Mouse (Mus musculus): ENCODE results near the gene Hadhb.
A peak's percentile ranks its signal among the peaks of the same experiment; 100 is the strongest.
"Not testable (repeated sequence)": the region's sequence is repeated elsewhere in the genome, so short reads cannot be mapped to it uniquely, and the experiment has no call there.

The Hadhb gene

DNA sequence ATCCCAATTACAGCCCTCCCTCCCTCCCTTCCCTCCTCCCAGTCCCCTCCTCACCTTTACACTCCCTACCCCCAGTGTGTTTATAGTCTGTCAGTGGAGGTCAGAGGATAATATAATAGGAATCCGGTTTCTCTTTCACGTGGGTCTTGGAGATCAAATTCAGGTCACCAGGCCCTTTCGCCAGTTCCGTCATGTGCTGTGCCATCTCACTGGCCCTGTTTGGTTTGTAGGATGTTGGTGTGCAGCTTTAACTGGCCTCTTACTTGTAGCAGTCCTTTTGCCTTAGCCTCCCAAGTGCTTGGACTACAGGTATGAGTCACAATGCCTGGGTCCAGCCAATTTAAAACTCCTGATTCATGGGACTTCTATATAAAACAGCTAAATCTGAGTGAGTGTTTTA is 20.8 kb downstream of the Hadhb start:
- no peak for DNase-seq (ENCODE audit: low spot score)

DNA sequence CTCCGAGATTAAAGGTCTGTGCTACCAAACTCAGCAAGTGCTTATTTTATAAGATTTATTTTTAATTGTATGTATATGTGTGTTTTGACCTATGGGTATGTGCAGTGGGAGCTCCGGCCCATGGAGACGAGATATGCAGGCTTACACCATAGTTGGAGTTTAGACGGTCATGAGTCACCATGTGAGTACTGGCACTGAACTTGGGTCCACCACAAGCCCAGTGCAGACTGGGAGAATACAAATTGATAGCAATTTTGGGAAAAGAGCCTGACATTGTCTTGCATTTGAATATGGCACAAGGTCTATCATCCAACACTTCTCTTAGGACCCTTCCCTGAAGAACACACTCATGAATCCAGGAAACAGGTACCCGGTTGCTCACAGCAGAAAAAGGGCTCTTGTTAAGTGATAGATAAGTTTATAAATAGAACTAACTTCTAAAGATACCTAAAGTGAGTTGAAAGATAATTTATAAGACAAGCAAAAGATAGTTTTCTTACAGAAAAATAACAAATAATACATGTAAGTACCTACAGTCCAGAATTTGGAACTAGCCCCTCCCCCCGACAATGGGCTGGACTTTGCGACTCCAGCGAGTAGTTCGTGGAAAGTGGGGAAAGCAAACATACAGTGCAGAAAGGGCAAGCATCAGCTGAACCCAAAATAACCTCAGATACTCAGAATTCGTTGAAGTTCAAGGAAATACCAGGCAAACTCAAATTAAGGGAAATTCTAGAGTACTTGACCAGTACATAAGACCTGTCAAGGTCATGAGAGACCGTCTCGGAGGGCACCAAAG is 32.8 kb downstream of the Hadhb start:
- no peak for DNase-seq (ENCODE audit: low spot score)

DNA sequence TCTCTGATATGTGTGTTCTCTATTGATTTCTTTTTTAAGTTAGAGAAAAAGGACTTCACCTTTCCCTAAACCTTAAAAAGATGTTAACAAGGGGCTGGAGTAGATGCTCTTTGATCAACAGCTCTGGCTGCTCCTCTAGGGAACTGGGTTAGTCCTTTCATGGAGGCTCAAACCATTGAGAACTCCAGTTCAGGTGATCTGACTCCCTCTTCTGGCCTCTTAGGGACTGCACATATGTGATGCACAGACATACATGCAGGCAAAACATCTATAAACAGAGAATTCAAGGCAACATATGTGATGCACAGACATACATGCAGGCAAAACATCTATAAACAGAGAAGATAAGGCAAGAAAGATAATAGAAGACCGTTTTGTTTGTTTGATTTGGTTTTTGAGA is 37.4 kb downstream of the Hadhb start:
- DNase-seq (ENCODE audit: low spot score) = no peak

DNA sequence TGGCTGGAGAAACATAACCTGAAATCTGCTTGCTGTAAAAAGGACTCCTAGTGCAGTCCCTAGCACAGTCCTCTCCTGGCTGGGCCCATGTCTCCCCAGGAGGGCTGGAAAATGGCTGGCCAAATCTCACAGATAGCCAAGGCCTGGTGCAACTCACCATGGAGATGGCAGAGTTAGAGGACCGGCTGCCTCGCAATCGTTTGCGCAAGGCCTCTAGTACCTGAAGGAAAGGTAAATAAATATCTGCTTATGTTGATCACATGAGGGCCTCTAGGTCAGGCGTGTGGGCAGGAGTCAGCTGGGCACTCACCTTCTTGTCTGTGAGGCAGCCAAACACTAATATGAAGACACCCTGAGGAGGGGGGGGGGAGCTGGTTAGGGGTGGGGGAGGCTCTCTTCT is 40.3 kb downstream of the Hadhb start:
- no peak for DNase-seq (ENCODE audit: low spot score)

DNA sequence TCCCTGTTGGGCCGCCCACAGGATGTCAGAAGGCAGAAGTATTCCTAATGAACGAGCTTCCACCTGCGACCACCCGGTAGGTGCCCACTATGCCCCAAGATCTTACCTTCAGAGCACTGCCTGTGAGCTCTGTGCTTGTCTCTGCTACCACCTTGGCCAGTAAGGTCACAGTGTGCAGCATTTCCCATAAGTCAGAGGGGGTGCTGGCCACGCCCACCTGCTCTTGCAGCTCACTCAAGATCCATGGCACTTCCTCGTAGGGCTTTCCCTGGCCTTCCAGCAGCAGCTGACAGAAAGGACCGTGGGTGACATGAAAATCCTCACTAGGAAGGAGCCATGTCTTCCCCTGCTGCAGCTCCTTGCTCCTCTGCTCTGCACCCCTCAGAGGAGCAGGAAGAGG is 43.2 kb downstream of the Hadhb start:
- DNase-seq (ENCODE audit: low spot score) = no peak

DNA sequence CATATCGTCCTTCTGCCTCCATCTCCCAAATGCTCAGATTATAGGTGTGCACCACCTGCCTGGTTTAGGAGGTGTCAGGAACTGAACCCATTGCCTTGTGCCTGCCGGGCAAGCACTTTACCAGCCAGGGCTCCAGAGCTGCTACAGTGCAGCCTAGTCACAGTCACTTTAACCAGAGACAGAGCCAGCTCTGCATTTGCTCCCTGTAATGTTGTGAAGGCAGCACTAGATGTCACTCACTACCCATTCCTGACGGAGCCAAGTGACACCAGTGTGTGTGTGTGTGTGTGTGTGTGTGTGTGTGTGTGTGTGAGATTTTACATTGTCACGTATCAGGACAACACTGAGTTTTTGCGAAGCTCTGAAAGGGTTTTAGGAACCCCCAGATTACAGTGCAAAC is 46.5 kb downstream of the Hadhb start:
- no peak for DNase-seq (ENCODE audit: low spot score)

DNA sequence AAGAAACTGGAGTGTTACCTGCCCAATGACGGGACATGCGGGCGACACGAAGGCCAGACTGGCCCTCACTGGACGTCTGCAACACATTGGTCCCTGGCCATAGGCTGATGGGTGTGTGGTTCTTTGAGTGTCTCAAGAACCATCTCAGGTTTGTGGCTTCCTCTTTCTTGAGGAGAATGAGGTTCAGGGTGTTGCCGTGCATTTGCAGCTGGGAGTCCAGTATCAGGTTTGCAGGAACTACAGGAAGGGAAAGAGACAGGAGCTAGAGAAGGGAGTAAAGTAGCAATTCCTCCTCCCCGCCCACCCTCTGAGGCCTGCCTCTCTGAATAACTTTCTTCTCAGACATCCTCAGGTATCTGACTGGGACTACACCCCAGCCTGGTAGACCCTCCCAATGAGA is 47.2 kb downstream of the Hadhb start:
- no peak for DNase-seq (ENCODE audit: low spot score)

DNA sequence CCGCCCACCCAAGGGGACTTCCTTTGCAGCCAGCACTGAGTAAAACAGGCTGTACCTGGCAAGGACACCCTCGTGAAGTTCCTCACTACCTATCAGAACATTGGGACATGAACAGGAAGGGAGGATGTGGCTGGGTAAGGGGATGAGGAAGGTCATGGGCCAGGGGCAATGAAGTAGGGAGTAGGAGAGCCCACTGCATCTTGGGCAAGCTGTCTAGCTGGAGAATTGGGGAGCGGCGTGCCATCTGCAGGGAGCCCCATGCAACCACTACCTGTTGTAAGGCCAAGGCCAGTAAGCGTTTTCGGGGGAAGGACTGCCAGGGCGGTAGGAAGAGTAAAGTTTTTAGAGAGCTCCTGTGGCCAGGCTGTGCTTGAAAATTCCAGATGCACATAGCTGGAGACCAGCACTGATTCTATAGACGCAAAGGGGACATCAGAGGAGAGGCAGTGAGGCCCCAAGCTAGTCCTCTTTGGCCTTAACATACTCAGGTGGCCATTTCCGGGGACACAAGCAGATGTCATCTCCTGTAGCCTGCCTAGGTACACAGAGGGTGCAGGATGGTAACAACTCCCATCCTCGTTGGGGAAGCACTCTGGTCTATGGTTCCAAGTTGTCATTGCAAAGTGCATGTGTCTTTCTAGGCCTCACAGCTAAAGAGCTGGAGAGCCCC is 48.3 kb downstream of the Hadhb start:
- no peak for DNase-seq (ENCODE audit: low spot score)

DNA sequence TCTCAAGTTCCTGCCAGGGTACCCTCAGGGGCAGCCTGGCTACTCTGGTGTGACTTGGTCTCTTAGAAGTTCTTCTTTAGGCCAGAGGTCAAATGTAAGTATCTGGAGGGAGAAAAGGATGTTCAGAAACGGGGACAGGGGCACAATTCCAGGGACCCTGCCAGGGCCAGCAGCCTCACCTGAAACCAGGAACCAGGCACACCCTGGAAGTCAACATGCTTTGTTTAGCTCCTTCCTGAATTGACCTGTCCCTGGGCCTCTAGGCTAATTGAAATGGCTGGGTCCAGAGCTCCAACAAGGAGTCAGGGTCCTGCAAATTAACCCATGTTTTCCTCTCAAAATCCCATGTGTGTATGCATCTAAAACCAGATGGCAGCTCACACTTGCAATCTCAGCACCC is 49.4 kb downstream of the Hadhb start:
- no peak for DNase-seq (ENCODE audit: low spot score)

DNA sequence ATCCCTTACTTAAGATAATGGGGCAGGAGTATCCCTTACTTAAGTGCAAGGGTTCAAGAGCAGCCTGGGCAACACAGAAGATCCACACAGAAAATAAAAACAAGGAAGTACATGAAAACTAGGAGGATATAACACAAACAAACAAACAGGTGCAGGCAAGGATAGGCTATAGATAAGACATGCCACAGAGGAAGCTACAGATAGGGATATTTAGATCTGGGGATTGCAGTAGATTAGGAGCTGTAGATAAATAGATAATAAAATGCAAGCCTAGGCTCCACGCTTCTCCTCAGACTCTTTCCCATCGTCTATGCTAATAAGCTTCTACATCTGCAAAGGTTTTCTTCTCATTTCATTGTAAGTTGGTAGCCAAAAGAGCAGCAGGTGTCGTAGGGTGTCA is 50.0 kb downstream of the Hadhb start:
- DNase-seq (ENCODE audit: low spot score) = no peak

DNA sequence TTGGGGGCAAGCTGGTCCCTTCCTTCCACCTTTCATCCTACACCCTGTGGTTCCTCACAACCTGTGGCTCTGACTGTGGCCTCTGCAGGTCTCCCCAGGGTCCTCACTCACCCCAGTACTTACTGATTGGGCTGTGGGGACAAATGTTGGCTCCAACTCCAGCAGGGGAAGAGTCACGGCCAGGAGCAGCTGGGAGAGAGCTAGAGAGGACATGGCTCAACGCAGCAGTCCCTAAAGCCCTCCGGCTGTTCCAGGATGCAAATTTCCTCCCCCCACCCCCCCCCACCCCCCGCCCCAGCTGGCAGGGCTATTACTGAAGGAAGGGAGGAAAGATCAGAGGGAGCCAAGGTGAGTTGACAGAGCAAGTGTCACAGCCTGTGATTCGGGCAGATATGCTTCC is 50.4 kb downstream of the Hadhb start, which contains the start of gene Adgrf3:
Gene Adgrf3 (minus strand): TSS at position 230 of the 400 bp plus-strand sequence.
- DNase-seq (ENCODE audit: low spot score) = no peak

DNA sequence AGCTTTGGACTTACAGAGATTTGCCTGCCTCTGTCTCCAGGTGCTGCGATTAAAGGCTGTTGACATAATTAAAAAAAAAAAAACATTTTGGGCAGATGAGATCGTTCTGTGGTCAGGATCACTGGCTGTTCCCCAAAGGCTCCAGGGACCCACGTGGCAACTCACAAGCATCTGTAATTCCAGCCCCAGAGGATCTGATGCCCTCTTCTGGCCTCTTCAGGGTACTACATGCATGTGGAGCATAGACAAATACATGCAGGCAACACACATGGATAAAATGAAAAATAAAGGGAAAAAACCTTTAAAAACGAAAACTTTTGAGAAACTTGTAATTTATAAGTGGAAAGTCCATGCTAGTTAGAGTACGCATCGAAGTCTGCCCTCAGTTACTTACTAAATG is 52.2 kb downstream of the Hadhb start:
- peak; percentile 42 for DNase-seq (ENCODE audit: low spot score)

DNA sequence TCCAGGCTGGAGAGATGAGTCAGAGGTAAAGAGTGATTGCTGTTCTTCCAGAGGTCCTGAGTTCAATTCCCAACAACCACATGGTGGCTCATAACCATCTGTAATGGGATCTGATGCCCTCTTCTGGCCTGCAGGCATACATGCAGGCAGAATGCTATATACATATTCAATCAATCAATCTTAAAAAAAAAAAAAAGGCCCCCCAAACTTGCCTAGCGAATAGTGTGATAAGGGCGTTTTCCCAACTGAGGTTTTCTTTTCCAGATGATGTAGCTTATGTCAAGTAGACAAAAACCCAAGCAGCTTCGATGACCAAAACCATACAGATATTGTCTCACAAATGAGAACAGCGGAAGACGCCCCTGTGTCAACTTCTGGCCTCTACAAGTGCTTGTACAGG is 55.7 kb downstream of the Hadhb start:
- DNase-seq (ENCODE audit: low spot score) = not testable (repeated sequence)

DNA sequence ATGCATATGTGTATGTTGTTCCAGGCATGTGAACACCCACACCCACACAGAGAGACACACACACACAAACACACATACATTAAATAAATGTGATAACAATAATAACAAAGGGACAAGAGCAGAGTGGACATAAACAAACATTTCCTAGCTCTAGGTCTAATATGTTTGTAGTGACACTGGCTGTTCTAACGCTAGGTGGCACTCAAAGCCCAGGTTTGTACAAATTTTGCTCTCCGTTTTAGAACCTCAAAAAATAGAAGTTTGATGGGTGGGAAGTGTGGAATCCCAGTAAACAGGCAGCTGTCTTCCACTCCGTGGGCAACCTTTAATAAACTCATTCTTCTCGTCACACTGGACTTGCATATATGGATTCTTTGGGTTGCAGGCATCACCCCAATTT is 59.8 kb downstream of the Hadhb start:
- DNase-seq (ENCODE audit: low spot score) = peak; percentile 45

DNA sequence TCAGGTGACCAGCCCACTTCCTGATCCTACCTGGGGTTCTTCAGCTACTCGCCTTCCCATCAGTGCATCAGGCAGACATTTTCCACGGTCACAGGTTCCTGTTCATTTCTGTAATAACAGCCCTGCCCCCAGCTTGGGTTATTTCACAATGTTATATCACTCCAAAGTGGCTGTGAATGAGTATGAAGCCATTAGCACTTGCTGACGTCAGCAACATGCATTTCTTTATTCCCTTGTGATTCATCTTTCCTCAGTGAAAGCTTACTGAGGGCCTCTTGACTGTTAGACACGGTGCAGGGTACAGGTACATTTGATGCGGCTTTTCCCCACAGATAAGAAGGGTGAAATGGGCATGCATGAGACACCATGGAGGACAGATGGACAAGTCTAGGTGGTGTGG is 60.9 kb downstream of the Hadhb start:
- DNase-seq (ENCODE audit: low spot score) = no peak

DNA sequence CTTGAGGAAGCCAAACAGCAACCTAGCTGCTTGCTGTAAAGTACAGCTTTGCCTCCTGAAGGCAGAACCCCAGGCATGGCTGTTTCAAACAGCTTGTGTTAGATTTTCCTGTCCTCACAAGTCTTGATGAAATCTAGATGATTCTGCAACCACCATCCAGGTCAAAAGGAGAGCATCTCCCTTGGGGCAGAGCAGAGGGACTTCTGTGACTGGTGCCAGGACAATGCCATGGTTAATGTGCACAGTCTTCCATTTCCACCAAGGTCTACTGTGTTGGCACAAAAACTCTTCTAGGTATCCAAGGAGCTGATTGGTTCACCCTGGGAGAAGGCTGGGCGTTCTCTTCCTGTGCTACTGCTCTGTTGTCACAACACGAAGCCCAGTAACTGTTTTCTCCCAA is 64.7 kb downstream of the Hadhb start:
- DNase-seq (ENCODE audit: low spot score) = no peak

DNA sequence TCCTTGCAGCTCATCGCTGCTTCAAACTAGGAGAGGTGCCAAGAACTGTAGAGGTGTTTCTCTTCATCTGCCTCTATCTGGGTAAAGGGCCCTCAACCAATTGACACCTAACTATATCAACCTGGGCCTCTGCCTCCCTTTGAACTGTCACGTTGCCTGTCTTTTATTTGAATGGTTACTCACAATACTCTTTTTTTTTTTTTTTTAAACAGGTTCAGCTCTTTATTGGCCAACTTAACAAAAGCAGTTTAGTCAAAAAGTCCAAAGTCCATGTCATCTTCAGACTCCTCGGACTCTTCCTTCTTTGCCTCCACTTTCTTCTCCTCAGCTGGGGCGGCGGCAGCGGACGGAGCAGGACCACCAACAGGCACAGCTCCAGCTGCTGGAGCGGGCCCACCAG is 65.6 kb downstream of the Hadhb start:
- no peak for DNase-seq (ENCODE audit: low spot score)

DNA sequence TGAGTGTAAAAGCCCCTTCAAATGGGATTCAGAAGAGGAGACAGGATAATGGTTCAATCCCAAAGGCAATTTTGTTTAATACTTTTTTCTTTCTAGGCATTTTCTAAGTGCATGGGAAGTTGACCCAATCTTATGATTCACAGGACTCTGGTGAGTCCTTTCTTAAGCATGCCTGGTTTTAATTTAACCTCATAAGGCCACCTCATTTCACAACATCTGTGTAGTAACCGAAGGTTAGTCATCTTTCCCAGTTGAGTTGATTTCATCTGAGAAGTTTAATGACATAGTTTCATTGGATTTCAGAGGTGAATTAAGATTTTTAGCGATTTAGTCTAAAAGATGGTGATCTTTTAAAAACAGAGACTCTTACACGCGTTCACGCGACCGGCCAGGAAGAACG is 67.6 kb downstream of the Hadhb start:
- DNase-seq (ENCODE audit: low spot score) = no peak

DNA sequence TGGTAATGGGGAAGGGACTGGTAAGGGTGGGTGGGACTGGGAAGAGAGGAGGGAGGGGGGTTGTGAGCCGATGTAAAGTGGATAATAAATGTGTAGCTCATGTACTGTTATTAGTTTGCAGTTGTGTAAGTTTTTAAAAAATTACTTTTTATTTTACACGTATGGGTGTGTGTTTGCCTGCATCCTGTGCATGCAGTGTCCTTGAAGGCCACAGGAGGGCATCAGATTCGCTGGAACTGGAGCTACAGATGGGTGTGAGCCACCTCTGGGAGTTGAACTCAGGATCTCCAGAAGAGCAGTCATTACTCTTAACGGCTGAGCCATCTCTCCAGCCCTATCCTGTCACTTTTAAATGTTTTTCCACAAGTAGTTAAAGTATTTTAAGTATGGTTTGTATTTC is 75.9 kb downstream of the Hadhb start:
- no peak for DNase-seq (ENCODE audit: low spot score)

DNA sequence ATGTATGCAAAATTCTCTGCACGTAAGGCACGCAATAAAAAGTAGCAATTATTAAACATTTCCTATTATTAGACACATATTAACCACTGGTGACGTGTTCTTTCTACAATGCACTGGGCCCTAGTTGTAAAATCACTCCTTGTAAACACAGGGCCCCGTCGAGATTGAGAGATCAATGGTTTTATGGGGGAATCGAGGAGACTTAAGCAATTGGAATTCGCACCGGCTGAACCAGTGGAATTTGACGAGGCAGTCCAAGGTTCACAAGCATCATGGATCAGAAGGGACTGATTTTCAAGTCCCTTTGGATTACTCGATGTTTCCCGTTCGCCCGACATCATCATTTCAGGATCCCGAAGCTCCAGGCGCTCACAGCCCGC is 76.8 kb downstream of the Hadhb start:
- DNase-seq (ENCODE audit: low spot score) = no peak

DNA sequence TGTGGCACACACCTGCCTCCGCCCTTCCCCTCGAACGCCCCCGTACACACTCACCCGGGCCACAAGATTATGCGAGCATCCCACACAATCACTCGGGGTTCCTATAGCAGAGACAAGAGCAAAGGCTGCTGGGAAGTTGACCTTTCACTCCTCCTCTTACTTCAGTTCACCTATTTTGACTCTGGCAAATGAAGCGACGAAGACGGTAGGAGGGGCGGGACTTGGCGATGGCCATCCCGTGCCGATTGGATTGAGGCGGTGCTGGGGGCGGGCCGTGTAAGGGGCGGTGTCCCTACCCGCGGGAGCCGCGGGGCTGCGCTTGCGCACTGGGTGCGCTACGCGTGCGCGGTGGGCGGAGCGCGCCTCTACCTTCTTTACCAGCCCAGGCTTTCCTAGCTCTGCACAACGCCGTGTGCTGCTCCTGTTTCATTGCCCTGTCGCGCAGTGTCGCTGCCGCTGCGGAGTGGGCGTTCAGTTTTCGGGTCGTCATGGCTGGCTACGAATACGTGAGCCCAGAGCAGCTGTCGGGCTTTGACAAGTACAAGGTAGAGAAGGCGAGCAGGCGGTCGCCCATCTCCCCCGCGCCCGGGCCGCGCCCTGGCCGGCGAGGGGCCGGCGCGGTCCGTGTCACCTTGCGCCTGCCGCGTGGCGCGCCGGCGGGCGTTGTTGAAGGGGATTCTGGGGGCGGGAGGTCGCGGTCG is 77.4 kb downstream of the Hadhb start, which contains the start of gene Selenoi:
Gene Selenoi (plus strand): TSS at position 311 of the 701 bp plus-strand sequence.
- DNase-seq (ENCODE audit: low spot score) = peak; percentile 97

DNA sequence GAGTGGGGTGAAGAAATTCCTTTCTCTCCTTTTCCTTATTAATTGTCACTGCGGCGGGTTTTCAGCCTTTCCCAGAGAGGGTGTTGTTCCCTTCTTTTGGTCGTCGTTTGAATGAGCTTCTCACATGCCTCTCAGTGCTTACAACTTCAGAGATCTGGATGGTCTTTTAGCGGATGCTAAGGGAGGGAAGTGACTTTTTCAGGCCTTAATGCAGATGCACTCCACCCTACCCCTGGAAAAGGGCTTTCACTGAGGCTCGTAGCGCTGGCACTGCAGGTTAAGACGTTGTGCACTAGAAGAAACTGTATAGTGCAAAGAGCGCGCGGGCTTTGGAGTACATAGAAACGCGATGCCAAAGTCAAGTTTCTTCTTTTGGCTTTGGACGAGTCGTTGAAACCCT is 78.0 kb downstream of the Hadhb start:
- peak; percentile 51 for DNase-seq (ENCODE audit: low spot score)

DNA sequence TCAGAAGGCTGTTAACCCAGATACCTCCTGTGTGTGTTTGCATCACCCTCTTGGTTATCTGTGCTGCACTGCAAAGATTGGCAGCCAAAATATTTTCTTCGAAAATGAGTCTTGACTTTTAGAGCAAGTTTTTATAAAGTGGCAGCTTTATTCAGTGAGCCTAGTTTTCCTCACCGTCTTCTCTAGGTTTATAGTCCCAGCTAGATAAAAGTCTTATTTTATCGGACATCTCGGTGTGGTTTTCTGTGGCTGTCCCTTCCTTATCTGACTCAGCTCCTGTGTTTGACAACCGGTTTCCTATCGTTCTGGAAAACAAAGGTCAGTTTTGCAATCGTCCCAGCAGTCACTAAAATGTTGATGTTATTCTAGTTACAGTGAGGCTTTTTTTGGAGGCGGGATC is 78.9 kb downstream of the Hadhb start:
- DNase-seq (ENCODE audit: low spot score) = no peak
